ENCODE assay signal across 14 mouse cellular contexts in the genomic region with DNA sequence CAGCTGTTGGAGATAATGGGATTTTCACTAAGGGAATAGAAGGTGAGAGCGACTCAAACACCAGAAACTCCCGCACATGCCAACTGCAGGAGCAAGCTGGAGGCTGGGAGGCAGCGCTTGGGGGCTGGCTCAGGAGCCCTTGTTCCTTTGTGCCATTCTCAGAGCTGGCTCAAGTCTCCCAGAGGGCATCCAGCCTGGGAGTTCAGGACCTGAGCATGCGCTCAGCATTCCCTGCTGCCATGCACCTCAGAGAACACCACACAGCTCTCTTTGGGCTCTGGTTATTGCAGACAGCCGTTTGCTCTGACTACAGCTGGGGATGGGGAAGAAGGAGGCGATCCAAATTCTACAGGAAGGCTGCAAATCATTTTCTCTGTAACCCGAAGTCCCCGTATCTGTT.
DNase-seq lines count a peak whose midpoint lies in the region; ATAC-seq and TF ChIP-seq lines count a peak whose summit lies in the region.
"Had no signal": no experiment of that assay in that cellular context is flagged by ENCODE, and none has a peak within 500 bp of the region (broad histone marks: within the 10 kb centered on the region; RNA-seq: fewer than 3 reads in every experiment).

No protein-coding gene starts in this region.

- TF ChIP-seq CTCF in gastrocnemius, adult 2 months (IDR thresholded peaks at IDR 0.05): no peak
- TF ChIP-seq CTCF in layer of hippocampus, adult 2 months (conservative IDR thresholded peaks at IDR 0.05): no peak

- no peaks in the 10 kb centered on the region for H3K36me3 ChIP-seq in embryonic facial prominence, embryonic 11.5 days (replicated peaks; ENCODE audit: control insufficient read depth, insufficient read depth, low read depth, low read length)
- H3K36me3 ChIP-seq in midbrain, embryonic 15.5 days (replicated peaks): no peaks in the 10 kb centered on the region

- peak overlapping the region; percentile 41 for H3K4me3 ChIP-seq in gastrocnemius, adult 2 months
- H3K4me3 ChIP-seq in layer of hippocampus, adult 2 months: peak overlapping the region; percentile 6; the same call in 1 of the 2 replicates
- no peak overlapping the region for H3K4me3 ChIP-seq in embryonic facial prominence, embryonic 11.5 days (ENCODE audit: low read depth, low read length)
- no peak overlapping the region for H3K4me3 ChIP-seq in midbrain, embryonic 15.5 days

- H3K27ac ChIP-seq in gastrocnemius, adult 2 months: peak overlapping the region; percentile 41; the same call in 1 of the 2 replicates
- H3K27ac ChIP-seq in layer of hippocampus, adult 2 months: no peak overlapping the region
- H3K27ac ChIP-seq in embryonic facial prominence, embryonic 11.5 days (replicated peaks; ENCODE audit: low read depth, low read length): no peak overlapping the region
- H3K27ac ChIP-seq in midbrain, embryonic 15.5 days: peak overlapping the region; percentile 53
- H3K27ac ChIP-seq: liver, embryonic 14.5 days had no signal

- no peak for ATAC-seq in embryonic facial prominence, embryonic 11.5 days (replicated peaks; ENCODE audit: insufficient number of reproducible peaks, low FRiP score, low TSS enrichment, low read depth)
- peak; percentile 42 for ATAC-seq in midbrain, embryonic 15.5 days (replicated peaks)
- ATAC-seq: inflammation-experienced regulatory T-cells, adult 6 months had no signal

- no peaks in the 10 kb centered on the region for H3K4me1 ChIP-seq in embryonic facial prominence, embryonic 11.5 days (ENCODE audit: control insufficient read depth, insufficient read depth, low read length)
- H3K4me1 ChIP-seq in midbrain, embryonic 15.5 days: peaks cover 10% of the 10 kb centered on the region

- H3K27me3 ChIP-seq in embryonic facial prominence, embryonic 11.5 days (ENCODE audit: control insufficient read depth, insufficient read depth, low read length): no peaks in the 10 kb centered on the region
- H3K27me3 ChIP-seq in midbrain, embryonic 15.5 days (replicated peaks): no peaks in the 10 kb centered on the region

- H3K9ac ChIP-seq in embryonic facial prominence, embryonic 11.5 days (replicated peaks; ENCODE audit: low read length): no peak overlapping the region
- H3K9ac ChIP-seq in midbrain, embryonic 15.5 days: no peak overlapping the region
- H3K9ac ChIP-seq: liver, embryonic 14.5 days had no signal

- DNase-seq in gastrocnemius, adult 2 months: peak; percentile 63
- no peak for DNase-seq in gastrocnemius, postnatal 4 days (ENCODE audit: low spot score in 2 of 2)
- DNase-seq in layer of hippocampus, adult 2 months (ENCODE audit: low spot score in 2 of 2): no peak
- no peak for DNase-seq in layer of hippocampus, postnatal 36 days
- peak; percentile 35 for DNase-seq in embryonic facial prominence, embryonic 11.5 days (ENCODE audit: low spot score)
- no peak for DNase-seq in adrenal gland, postnatal 14 days
- no peak for DNase-seq in thymus, postnatal 10 days (ENCODE audit: low spot score in 2 of 2)
- DNase-seq: cerebellum, adult 8-10 months; lung, postnatal 14 days; right cerebral cortex, postnatal 14 days; thymus, postnatal 25 days had no signal

- WGBS in embryonic facial prominence, embryonic 11.5 days: 34% methylated on average over 8 of the region's 8 CpGs
- WGBS in midbrain, embryonic 15.5 days: 40% methylated on average over 8 of the region's 8 CpGs

- intact Hi-C loops in gastrocnemius, adult 2 months (cut with DNase I): no loop called here

- no peak overlapping the region for H3K4me2 ChIP-seq in embryonic facial prominence, embryonic 11.5 days (ENCODE audit: low read depth, low read length)
- H3K4me2 ChIP-seq in midbrain, embryonic 15.5 days: peak overlapping the region; percentile 31

- no peaks in the 10 kb centered on the region for H3K9me3 ChIP-seq in embryonic facial prominence, embryonic 11.5 days (replicated peaks; ENCODE audit: control insufficient read depth, low read length)
- H3K9me3 ChIP-seq in midbrain, embryonic 15.5 days: no peaks in the 10 kb centered on the region

Comparison
In these comparisons a context has a peak if more than half of its experiments do, and no peak if none do; other contexts are left out.
1. DNase-seq: peak in gastrocnemius, adult 2 months (single experiment) and embryonic facial prominence, embryonic 11.5 days (single experiment); none in gastrocnemius, postnatal 4 days (0 of 2), layer of hippocampus, adult 2 months (0 of 2), layer of hippocampus, postnatal 36 days (0 of 2), adrenal gland, postnatal 14 days (single experiment) and thymus, postnatal 10 days (0 of 2).
2. H3K27ac ChIP-seq: peak in gastrocnemius, adult 2 months (single experiment) and midbrain, embryonic 15.5 days (single experiment); none in layer of hippocampus, adult 2 months (single experiment) and embryonic facial prominence, embryonic 11.5 days (single experiment).
3. H3K4me3 ChIP-seq: peak in gastrocnemius, adult 2 months (single experiment) and layer of hippocampus, adult 2 months (single experiment); none in embryonic facial prominence, embryonic 11.5 days (single experiment) and midbrain, embryonic 15.5 days (single experiment).